Mouse (Mus musculus) urinary bladder, postnatal 25 days (tissue): Measurements from ENCODE around the gene Dmrta2.

ENCODE experiments used
- DNase-seq: peaks from one replicate; pipeline ENCODE4 v3.0.0; 2022; ENCODE audit warnings: low spot score

Gene Dmrta2

DNA sequence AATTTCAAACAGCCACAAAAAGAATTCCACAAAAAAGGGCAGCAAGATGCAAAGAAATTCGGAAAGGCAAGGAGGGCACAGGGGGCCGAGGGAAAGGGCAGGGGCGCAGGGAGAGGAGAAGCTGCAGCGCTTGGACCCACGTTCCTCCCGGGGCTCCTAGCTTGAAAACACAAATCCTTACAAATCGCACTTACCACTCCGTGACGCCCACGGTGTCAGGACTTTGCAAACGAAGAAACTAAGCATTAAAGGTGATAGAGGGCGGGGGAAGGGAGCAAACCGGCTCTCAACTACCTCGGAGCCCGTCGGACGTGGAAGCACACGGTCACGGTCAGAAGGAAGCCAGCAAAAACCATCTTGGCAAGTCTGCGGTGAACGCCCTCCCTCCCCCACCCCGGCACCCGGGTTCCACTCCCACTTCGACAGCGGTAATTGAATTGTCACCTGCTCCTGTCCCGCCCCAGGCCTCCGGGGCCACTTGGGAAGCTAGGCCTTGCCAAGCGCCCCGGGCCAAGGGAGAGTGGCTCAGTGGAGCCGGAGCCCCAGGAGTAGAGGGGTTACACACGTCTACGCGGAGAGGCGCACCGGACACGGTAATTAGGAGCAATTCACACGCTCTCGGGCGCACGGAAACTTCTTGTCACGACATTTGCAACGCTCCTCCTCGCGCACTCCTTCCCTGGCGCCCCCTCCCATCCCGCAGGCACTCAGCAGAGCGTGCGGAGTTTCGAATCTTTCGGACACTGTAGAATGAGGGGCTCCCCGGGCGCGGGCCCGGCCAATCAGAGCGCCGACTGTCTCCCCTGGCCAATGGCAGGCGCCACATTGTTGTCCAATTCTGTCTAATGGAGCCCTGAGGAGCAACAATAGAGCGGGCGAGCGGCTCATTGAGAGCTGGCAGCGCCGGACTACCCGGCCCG, at the start of gene Dmrta2:
TSS of gene Dmrta2 (plus strand) at position 906 of the 920 bp plus-strand sequence.
- no peak for DNase-seq

DNA sequence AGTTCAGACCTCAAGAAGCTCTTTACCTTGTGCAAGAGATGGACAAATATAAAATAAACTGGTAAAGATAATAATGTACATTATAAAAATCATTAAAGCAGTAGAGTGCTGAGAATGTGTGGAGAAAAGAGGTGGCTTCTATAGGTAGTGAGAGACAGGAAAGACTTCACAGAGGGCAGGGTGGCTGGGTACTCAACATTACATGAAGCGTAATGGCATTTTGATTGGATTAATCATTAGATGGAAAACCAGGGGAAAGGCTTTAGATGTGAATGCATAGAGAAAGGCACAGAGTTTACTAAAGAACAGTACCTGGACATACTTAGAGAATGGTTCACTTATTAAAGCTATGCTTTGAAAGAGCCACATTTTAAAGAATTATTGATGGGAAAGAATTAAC, 48.8 kb upstream of the Dmrta2 start:
- DNase-seq = no peak

DNA sequence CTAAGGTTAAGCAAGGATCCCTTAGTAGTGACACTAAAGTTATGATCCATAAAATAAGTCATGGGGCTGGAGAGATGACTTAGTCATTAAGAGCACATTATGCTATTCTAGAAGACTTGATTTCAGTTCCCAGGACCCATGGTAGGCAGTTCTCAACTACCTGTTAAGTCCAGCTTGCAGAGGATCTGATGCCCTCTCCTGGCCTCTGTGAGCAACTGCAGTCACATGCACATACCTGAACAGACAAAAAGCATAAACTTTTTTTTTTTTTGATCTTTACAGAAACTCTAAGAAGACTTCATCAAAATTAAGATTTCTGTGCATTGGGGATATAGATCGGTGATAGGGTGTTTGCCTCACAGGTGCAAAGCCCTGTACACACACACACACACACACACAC, 47.4 kb upstream of the Dmrta2 start:
- DNase-seq = no peak

DNA sequence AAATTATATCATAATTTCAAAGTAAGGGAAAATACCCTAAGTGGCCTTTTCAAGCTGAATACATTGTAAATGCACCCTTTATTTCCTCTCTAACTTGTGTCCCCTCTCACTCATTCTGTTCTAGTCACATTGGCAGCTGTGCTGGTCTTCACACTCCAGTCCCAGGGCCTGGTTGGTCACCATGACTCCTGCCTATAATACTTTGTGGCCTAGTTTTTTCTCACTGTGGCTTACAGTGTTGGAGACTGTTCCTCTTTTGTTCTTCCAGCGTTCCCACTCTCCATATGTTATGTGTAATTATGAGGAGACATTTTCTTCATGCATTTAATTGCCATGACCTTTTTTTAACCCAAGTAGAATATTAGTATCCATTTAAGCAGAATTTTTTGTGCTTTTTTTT, 46.9 kb upstream of the Dmrta2 start:
- no peak for DNase-seq

DNA sequence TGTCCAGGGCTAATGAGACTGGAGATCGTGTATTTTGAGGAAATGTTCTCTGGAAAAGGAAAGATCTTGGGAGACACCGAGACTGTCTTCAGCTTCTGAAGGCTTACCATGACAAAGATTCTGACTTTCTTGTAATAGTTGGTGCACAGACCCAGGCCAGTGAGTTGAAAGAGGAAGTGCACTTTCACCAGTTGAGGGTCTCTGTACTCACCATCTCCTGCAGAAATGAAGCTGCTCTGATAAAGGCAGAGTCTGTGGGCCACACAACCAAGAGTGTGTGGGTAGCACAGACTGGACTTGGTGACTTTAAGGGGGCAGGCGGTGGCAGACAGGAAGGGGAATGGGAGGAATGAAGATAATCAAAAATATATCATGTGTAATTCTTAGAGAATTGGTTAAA, 41.3 kb upstream of the Dmrta2 start:
- no peak for DNase-seq

DNA sequence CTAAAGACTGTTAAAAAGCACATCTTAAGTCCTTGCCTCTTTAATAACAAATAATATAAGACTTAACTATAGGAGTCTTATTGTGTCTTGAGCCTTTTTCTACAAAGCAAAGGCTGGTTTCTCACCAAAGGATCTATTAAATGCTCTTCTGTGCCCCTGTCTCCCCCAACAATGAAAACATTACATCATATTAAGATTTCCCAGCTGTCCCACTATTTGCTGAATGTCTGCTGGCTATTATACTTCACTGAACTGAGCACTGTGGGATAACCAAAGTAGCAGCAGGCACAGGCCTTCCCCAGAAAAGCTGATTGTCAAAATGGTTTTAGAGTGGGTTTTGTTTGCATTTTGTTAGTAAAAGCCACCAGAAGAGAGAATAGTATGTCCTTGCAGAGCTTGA, 38.6 kb upstream of the Dmrta2 start:
- DNase-seq = no peak

DNA sequence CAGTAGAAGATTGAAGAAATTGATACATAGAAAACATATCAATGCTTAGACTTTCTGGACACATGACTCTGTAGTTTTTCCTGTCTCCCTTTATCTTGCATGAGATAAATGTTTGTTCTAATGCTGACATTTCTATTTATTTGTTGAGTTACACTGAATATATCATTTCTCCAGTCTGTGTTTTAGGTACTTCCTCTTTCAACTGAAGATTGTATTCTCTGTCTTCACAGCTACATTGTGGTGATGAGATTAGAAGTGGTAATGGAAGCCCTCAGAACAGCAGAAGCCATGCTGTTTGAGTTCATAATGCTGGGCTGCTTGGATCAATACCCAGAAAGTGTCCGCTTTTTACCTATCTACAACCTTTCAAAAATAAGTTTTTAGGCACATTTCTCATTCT, 32.3 kb upstream of the Dmrta2 start:
- DNase-seq = no peak

DNA sequence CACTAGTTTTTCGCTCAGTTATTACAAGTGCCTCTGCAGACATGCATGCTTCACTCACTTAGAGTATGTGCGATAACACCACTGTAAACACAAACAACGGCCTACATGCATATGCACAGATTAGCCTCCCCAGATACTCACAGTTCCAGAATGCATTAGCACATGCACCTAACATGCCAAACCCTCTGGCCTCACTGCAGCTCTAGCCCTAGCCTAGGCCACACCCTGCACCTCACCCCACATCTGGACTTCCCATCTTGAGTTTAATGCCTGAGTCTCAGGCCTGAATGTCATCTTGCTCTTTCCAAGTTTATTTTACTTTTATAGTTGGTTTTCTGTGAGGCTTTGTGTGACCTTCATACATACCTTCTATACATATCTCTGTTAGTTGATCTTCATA, 28.5 kb upstream of the Dmrta2 start:
- no peak for DNase-seq

DNA sequence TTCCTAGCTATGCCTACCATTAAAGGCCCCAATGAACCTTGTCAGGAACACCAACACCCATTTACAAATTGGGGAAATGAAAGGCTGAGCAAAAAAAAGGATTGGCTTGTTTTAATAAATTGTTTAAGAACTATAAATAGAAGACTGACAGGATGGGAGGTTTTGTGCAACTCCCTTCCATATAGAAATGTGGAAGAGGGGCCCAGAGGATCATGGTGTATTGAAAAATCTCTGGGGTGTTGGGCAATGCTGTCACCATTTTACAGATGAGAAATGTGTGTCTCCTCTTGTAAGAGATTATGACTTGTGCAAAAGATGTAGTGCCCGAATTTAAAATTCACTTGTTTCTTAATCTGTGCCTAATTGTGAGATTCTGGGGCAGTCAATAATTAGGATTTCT, 24.3 kb upstream of the Dmrta2 start:
- no peak for DNase-seq

DNA sequence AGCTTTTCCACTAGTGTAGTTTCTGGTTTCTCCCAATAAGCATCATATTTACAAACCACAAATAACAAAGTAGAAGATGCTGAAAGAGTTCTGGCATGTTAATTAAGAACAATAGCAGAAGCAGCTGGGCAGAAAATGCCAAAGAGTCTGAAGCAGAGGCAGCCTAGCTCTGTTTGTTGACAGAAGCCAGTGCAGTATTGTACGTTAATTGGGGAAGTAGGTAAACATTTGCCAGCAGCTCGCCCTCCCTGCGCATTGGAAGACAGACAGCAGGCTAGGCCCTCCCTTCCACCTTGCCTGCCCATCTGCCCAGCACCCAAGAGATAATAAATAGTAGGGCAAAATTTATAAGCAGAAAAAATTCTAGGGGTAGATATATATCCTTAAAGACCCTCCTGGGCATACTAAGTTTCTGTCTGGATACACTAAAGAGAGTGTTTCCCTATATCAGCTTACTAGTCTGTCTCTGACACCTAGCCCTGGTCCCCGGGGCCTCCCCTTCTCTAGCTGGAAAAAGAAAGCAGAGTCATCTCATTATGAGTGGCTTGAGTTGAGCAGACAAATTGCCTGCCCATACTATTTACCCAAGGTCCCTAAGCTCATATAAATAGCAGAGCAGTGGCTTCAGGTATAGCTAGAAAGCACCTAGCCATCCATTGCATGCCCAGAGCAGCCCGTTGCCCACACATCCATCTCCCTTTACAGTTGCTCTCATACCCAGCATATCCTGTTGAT, 17.5 kb upstream of the Dmrta2 start:
- no peak for DNase-seq

DNA sequence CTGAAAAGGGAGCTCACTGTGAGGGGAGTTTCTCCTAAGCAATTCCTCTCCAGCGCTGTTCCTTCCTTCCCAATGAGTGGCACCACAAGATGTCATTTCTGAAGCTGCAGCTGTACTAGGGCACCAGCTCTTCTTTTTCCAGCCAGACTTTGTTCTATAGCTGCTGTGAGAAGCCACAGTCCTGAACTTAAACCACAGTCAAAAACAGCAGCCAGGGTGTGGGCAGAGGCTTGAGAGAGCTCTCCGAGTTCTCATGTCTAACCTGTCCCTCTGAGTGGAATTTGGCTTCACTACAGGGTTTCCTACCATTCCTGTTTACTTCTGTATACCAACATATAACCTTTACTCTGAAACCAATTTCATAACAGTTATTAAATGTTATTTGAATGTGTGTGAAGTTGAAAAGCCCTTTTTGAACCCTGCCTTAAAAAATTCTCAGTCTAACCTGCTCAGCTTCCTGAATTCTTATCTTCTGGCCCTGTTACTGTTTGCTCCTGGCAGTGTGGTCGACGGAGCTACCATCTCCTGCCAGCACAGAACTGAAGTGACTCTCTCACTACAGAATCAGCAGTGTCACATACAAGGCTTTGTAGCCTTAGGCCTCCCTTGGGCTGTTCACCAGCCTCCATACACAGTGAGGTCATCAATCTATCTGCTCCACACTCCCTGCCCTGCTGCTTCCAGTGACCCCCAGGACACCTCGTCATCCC, 14.1 kb upstream of the Dmrta2 start:
- DNase-seq = no peak

DNA sequence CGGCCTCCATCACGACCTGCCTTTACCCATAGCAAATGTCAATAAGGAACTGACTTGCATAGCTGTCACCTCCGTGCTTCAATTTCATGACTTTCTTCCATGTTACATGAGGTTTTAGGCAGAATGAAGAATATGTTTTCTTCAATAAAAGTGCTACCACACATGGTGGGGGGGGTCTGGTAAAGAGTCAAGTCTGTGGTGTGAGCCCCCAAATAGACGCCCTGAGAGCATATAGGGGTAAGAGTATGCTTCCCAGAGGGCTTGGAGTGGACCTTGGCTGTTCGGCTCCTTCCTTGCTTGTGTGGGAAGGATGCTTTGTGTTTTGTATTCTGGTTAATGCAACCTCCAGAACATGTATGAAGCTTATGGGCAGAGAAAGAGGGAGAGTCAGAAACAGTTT, 8.3 kb upstream of the Dmrta2 start:
- no peak for DNase-seq

DNA sequence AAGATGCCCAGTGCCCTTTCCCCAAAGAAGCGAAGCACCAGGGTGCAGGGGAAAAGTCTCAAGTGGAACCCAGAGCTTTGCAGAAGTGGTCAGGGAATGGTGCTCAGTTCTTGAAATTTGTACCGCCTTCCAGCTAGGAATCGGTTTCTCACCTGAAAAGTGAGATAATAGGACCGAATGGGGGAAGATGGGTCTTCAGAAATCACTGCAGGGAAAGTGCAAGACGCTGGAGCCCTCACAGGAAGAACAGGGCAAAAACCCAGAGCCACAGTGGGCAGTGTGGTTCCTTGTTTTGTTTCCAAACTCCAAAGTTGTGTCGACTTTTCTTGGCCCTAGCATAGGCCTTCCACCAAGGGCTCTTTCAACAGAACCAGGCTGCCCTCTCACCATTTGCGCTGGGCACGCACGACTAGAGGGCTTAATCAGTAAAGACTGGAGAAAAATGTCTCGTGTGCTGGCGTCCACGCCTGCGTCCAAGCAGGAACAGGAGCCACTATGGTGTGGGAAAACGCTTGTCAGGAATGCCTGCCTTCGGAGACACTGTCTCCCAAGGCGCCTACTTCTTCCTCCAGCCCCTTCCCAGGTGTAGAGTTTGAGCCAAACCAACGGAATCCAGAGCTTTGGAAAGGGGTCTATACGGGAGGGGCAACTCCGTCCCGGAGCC, 3.7 kb upstream of the Dmrta2 start:
- DNase-seq = no peak

DNA sequence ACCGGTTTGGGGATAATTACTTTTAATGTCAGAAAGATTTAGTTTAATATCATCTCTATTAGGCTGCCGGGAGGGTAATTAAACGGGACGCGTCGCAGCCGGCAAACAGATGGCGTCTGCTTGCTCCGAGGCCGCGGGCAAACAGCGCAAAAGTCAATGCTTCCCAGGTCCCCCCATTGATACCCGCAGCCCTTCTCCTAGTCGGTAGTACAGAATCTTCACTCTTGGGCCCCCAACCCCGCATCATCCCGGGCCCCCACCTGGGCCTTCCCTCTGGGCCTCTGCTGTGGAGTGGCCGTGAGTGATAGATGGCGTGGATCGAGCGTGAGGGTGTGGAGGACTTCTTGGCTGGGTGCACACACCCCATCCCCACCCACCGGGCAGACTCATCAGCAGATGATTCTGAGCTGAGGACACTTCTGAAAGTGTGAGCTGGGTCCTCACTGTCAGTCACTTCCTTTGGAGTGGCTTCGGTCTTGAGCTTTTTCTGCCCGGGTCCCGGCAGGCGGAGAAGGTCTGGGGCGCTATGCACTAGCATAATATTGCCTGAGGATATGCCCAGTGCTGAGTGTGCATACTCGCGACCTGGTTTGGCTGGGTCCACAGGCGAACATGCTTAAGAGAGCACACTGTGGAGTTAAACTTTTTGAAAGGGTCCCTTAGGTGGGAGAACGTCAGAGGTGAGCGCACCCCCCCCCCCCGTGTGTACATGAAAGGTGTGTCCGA, 3.0 kb upstream of the Dmrta2 start:
- DNase-seq = no peak

DNA sequence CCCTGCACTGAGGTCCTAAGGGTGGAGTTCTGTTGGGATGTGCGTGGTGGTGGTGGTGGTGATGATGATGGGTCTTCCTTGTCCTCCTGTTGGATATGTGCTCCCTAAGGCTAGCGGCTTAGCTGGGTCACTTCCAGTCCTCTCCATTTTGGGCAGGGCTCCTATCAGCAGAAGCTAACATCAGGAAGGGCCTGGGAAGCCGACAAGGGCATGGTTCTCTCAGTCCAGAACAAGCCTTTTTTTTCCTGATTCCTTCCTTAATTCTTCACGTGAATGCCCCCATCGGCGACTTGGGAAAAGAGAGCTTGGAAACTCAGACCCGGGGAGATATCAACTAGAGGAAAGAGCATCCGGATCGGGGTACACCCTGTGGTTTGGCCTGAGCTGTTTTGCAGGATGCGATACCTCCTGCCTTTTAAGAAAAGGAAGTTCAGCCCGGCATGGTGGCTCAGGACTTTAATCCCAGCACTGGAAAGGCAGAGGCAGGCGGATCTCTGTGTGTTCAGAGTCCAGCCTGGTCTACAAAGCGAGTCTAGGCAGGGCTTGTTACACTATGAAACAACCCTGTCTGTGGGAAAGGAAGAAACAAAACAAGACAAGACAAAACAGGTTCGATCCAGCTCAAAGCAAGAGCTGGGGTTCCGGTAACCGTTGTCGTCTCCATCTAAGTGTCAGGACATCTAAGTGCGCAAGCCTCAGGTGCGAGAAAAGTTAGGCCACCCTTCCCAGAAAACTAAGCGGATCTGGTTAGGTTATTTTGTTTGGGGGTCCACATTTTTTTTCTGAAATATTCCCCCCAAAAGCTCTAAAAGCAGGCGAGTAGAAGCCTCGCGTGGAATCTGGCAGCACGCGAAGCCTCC, 2.2 kb upstream of the Dmrta2 start:
- DNase-seq = no peak

DNA sequence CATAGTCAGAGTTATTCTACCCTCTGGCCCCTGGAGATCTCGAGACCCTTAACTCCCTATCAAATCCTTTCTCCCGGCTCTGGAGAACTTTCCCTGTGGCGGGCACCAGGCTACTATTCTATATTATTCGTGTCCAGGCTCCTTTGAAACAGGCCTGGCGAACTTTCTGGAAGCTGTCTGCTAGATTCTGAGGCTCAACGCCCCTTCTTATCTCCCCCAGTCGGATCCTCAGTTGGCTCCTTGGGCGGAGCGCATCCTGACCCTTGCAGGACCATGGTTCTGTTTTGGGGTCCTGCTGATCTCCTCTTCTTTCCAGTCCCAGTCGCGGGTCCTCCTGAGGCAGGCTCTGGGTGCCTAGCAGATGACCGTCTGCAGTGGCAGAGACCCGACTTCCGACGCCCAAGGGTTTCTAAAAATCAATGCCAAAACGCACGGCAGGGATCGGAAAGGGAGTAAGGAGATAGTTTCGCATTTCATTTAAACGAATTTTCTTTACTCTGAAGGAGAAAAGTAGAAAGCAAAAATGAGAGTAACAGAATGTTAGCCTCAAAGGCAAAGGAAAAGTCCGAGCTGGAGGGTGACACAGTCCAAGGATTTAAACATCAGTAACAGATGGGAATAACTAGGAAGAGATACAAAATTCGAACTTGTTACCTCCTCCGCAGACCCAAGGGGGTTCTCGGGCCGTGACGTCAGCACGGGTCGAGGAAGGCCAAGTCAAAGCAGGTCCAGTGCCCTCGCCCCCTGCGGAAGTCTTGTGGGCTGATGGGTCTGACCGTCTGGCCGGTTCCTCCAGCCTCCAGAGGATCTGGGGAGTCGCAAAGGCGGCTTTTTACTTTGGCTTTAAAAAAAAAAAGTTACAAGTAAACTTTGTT, 1.3 kb upstream of the Dmrta2 start:
- DNase-seq = no peak

DNA sequence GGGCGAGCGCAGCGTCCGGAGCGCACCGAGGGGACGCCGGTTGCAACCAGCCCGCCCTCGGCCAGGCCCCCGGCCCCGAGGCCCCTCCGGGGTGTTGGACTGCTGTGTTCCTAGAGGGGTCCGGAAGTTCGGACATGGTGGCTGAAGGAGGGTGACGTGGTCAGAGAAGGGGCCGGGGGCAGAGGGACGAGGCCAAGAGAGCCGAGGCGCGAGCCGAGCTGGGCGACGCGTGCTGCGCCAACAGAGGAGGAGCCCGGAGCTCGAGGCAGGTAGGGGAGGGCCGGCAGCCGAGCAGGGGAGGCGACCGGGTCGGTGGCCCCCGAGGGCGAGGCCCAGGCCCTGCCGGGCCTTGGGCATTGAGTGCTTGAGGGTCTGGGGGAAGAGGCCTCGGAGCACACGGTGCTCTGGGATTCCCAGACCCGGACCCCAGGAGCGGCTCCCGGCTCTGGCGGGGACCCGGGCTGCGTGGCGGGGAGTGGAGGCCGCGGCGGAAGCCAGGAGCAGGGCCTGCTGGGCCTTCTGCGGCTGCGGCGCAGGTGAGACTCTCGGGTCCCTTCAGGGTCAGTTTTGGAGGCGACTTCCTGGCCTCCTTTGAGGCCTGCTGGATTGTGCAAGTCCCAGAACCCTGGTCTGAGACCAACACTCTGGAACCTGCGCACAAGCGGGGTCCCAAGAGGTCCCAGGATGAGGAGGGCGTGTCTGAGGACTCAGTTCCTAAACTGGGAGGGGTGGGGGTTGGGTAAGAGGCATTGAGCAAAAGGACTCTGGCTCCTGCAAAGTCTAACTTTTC, 410 bp downstream of the Dmrta2 start:
- DNase-seq = no peak

DNA sequence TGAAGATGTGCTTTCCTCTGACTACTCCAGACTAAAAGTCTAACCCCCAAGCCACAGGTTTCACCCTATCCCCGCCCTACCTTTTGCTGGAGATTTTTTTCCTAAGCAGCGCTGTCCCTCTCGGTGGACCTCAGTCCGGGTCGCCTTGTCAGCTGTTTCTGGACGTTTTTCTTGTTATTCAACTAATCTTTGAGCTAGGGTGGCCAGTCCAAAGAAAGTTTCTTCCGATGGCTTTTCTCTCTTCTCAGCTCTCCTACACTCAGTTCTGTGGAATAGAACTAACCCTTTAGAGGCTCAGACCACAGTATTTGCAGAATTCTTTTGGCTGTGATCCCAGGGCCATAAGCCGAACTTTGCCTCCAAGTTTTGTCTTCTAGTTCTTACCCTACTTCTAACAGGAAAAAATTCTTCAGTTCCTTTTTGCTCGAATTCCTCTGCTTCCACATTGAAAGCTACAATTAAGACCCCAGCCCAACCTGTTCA, 1.0 kb downstream of the Dmrta2 start:
- DNase-seq = no peak
